Mouse (Mus musculus) stomach, embryonic 14.5 days (tissue): ENCODE data around the gene Tarbp1. TPM values are rescaled to one million over a fixed set of nuclear protein-coding genes. Genes with fewer than 3 reads are reported as not detected.
"Not testable (repeated sequence)": the region's sequence is repeated elsewhere in the genome, so short reads cannot be mapped to it uniquely, and the experiment has no call there.

Experiments used
- ATAC-seq: fragments of 200-750 bp; cut with Nextera tagmentation; 2 replicates; pipeline ENCODE4 v1.8.0; 2017; ENCODE audit warnings: low read depth, moderate TSS enrichment; ENCODE audit not compliant: insufficient number of reproducible peaks, insufficient read depth, low FRiP score
- H3K27ac ChIP-seq: fragments of 300-500 bp; sonication (generic); 2 replicates; pipeline ENCODE4 v1.5.1; 2014; ENCODE audit warnings: mild to moderate bottlenecking, low read length, moderate library complexity, mixed read lengths
- H3K27me3 ChIP-seq: fragments of 300-500 bp; sonication (generic); 2 replicates; pipeline ENCODE4 v1.6.1; 2014; ENCODE audit warnings: low read length, control low read depth, mixed read lengths; ENCODE audit not compliant: control insufficient read depth, insufficient read depth
- H3K36me3 ChIP-seq: fragments of 300-500 bp; sonication (generic); 2 replicates; pipeline ENCODE4 v1.6.1; 2014; ENCODE audit warnings: mild to moderate bottlenecking, control low read depth, low read length, moderate library complexity, mixed read lengths; ENCODE audit not compliant: control insufficient read depth, insufficient read depth
- H3K4me1 ChIP-seq: fragments of 300-500 bp; sonication (generic); 2 replicates; pipeline ENCODE4 v1.6.1; 2014; ENCODE audit warnings: low read length, control low read depth, mixed read lengths; ENCODE audit not compliant: control insufficient read depth, insufficient read depth
- H3K4me2 ChIP-seq: fragments of 300-500 bp; sonication (generic); replicated peaks from 2 replicates; pipeline ENCODE4 v1.6.1; 2014; ENCODE audit warnings: low read depth, low read length, control low read depth
- H3K4me3 ChIP-seq: fragments of 300-500 bp; sonication (generic); 2 replicates; pipeline ENCODE4 v1.5.1; 2014; ENCODE audit warnings: low read depth, low read length, control low read depth
- H3K9ac ChIP-seq: fragments of 300-500 bp; sonication (generic); replicated peaks from 2 replicates; pipeline ENCODE4 v1.6.1; 2014; ENCODE audit warnings: low read depth, mild to moderate bottlenecking, control low read depth, low read length, moderate library complexity, mixed read lengths
- H3K9me3 ChIP-seq: fragments of 300-500 bp; sonication (generic); 2 replicates; pipeline ENCODE4 v1.6.1; 2016; ENCODE audit warnings: low read depth, low read length, control low read depth; ENCODE audit not compliant: control insufficient read depth
- WGBS: fragments of 180-500 bp; shearing (Covaris S2); extraction: QIAGEN DNeasy Blood & Tissue Kit; methylation state at CpG from one replicate; pipeline ENCODE4 v1.1.7; 2014; 5-methylcytosine and 5-hydroxymethylcytosine counted together
- polyA plus RNA-seq: library from polyadenylated mRNA; unstranded; fragments of >200 nt; fragmentation: Nextera tagmentation; extraction: Ambion mirVana; gene quantifications from 2 replicates; pipeline ENCODE4 v1.2.1, GENCODE M21; 2014

Tarbp1 gene
- polyA plus RNA-seq, 1 experiment from 2014 or later: 3.8 TPM

GRCm38 (mm10) chr8:126404550-126404949 is 70.3 kb downstream of the Tarbp1 start:
- ATAC-seq, H3K4me2 ChIP-seq, H3K4me1 ChIP-seq, H3K9me3 ChIP-seq, H3K9ac ChIP-seq, H3K4me3 ChIP-seq, H3K36me3 ChIP-seq, H3K27ac ChIP-seq, H3K27me3 ChIP-seq: not testable (repeated sequence)

GRCm38 (mm10) chr8:126398349-126398748 is 76.5 kb downstream of the Tarbp1 start:
- no peak overlapping the region for H3K4me3 ChIP-seq
- WGBS: 73% methylated on average over 3 of the region's 3 CpGs
- no peak overlapping the region for H3K4me2 ChIP-seq
- H3K27ac ChIP-seq: no peak overlapping the region
- no peak overlapping the region for H3K9ac ChIP-seq
- ATAC-seq: no peak
- H3K9me3 ChIP-seq: no peaks in the 10 kb centered on the region
- H3K36me3 ChIP-seq: no peaks in the 10 kb centered on the region
- H3K4me1 ChIP-seq: no peaks in the 10 kb centered on the region
- H3K27me3 ChIP-seq: no peaks in the 10 kb centered on the region

- no peak overlapping the region for H3K27ac ChIP-seq
- H3K36me3 ChIP-seq: no peaks in the 10 kb centered on the region
- no peaks in the 10 kb centered on the region for H3K9me3 ChIP-seq
- no peak for ATAC-seq
- H3K9ac ChIP-seq: no peak overlapping the region
- no peak overlapping the region for H3K4me2 ChIP-seq
- 69% methylated on average over 5 of the region's 5 CpGs for WGBS
- no peaks in the 10 kb centered on the region for H3K27me3 ChIP-seq
- H3K4me1 ChIP-seq: no peaks in the 10 kb centered on the region
- H3K4me3 ChIP-seq: no peak overlapping the region
Observed at GRCm38 (mm10) chr8:126395917-126396316, 78.9 kb downstream of the Tarbp1 start.

- H3K4me1 ChIP-seq: no peaks in the 10 kb centered on the region
- H3K27ac ChIP-seq: no peak overlapping the region
- no peak overlapping the region for H3K4me2 ChIP-seq
- no peaks in the 10 kb centered on the region for H3K9me3 ChIP-seq
- no peak overlapping the region for H3K9ac ChIP-seq
- WGBS: 76% methylated on average over 9 of the region's 9 CpGs
- ATAC-seq: no peak
- H3K27me3 ChIP-seq: no peaks in the 10 kb centered on the region
- no peaks in the 10 kb centered on the region for H3K36me3 ChIP-seq
- H3K4me3 ChIP-seq: no peak overlapping the region
Observed at GRCm38 (mm10) chr8:126395386-126395785, 79.5 kb downstream of the Tarbp1 start.

GRCm38 (mm10) chr8:126391541-126391940 is 83.3 kb downstream of the Tarbp1 start:
- WGBS: 61% methylated on average over 2 of the region's 2 CpGs
- H3K27me3 ChIP-seq: no peaks in the 10 kb centered on the region
- H3K4me1 ChIP-seq: no peaks in the 10 kb centered on the region
- H3K4me3 ChIP-seq: no peak overlapping the region
- ATAC-seq: no peak
- no peaks in the 10 kb centered on the region for H3K36me3 ChIP-seq
- H3K9me3 ChIP-seq: no peaks in the 10 kb centered on the region
- no peak overlapping the region for H3K27ac ChIP-seq
- H3K9ac ChIP-seq: no peak overlapping the region
- H3K4me2 ChIP-seq: no peak overlapping the region

- no peaks in the 10 kb centered on the region for H3K36me3 ChIP-seq
- H3K9me3 ChIP-seq: no peaks in the 10 kb centered on the region
- no peak overlapping the region for H3K4me3 ChIP-seq
- H3K27ac ChIP-seq: no peak overlapping the region
- H3K27me3 ChIP-seq: no peaks in the 10 kb centered on the region
- no peak overlapping the region for H3K4me2 ChIP-seq
- no peak overlapping the region for H3K9ac ChIP-seq
- ATAC-seq: no peak
- H3K4me1 ChIP-seq: no peaks in the 10 kb centered on the region
- WGBS: 83% methylated on average over 4 of the region's 4 CpGs
Observed at GRCm38 (mm10) chr8:126387566-126387965, 87.3 kb downstream of the Tarbp1 start.

- H3K27ac ChIP-seq: no peak overlapping the region
- H3K4me1 ChIP-seq: no peaks in the 10 kb centered on the region
- no peak overlapping the region for H3K4me3 ChIP-seq
- no peaks in the 10 kb centered on the region for H3K9me3 ChIP-seq
- H3K4me2 ChIP-seq: no peak overlapping the region
- H3K27me3 ChIP-seq: no peaks in the 10 kb centered on the region
- no peak overlapping the region for H3K9ac ChIP-seq
- no peak for ATAC-seq
- 58% methylated on average over 5 of the region's 5 CpGs for WGBS
- H3K36me3 ChIP-seq: no peaks in the 10 kb centered on the region
Observed at GRCm38 (mm10) chr8:126382749-126383148, 92.1 kb downstream of the Tarbp1 start.

- Histone ChIP-seq H3K36me3 (no peaks in the 10 kb centered on the region), H3K4me3 (no peak overlapping the region), H3K27me3 (no peaks in the 10 kb centered on the region), H3K4me1 (no peaks in the 10 kb centered on the region), H3K9me3 (no peaks in the 10 kb centered on the region), H3K4me2 (no peak overlapping the region), H3K9ac (no peak overlapping the region), H3K27ac (no peak overlapping the region)
- no peak for ATAC-seq
- 35% methylated on average over 14 of the region's 14 CpGs for WGBS
Observed at GRCm38 (mm10) chr8:126382216-126382615, 92.6 kb downstream of the Tarbp1 start.

GRCm38 (mm10) chr8:126381299-126381698 is 93.6 kb downstream of the Tarbp1 start:
- Histone ChIP-seq H3K9ac (no peak overlapping the region), H3K4me1 (no peaks in the 10 kb centered on the region), H3K4me3 (no peak overlapping the region), H3K27ac (no peak overlapping the region), H3K9me3 (no peaks in the 10 kb centered on the region), H3K27me3 (no peaks in the 10 kb centered on the region), H3K36me3 (no peaks in the 10 kb centered on the region), H3K4me2 (no peak overlapping the region)
- no peak for ATAC-seq
- WGBS: 76% methylated on average over 7 of the region's 7 CpGs
